Mouse (Mus musculus) E14TG2a.4 (cell line): ENCODE measurements around the gene Ncbp1.

Source experiments
- CTCF ChIP-seq: conservative IDR thresholded peaks from 2 replicates; pipeline ENCODE4 v1.5.1; 2014; ENCODE audit warnings: low read length
- POU5F1 ChIP-seq: IDR thresholded peaks from 2 replicates; pipeline ENCODE4 v1.6.1; 2014; ENCODE audit warnings: low read length, borderline replicate concordance

DNA sequence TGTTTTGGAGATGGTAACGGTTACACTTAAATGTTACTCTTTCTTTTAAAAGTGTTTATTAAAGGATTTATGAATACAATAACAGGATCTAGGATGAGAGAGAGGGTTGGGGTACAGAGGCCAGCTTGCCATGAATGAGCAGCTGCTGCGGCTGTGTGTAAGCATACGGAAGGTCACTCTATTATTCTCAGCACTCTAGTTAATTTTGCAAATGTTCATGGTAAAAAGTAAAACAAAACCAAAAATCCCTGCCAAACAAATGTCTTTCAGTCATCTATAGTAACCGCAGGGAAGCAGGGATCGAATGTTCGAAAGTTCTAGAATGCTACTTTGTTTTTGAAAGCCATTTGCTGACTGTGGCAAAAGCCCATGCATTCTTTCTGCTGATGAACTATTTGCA is 15.1 kb upstream of the Ncbp1 start:
- TF ChIP-seq CTCF (no peak), POU5F1 (no peak)
